25 mouse cellular contexts compared by ENCODE assay signal in the genomic region with DNA sequence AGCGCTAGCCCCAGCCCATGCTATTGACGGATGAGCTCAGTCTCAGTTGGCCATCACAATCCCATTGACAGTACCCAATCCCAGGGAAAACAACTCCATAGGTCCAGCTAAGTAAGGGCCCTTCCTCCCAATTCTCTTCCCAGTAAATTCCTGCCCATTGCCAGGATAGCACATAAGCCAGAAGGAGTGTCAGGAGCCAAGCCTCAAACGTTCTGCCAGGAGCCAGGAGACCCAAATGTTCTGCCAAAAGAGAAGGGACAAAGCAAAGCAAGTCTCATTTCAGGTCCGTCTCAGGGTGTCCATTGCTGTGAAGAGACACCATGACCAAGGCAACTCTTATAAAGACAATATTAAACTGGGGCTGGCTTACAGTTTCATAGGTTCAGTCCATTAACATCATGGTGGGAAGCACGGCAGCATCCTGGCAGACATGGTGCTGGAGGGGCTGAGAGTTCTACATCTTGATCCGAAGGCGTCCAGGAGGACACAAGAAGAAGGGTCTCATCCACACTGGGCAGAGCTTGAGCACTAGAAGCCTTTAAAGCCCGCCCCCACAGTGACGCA. TPM values are rescaled to one million over a fixed set of nuclear protein-coding genes. Genes with fewer than 3 reads are reported as not detected.
"Had no signal": no experiment of that assay in that cellular context is flagged by ENCODE, and none has a peak within 500 bp of the region (broad histone marks: within the 10 kb centered on the region; RNA-seq: fewer than 3 reads in every experiment).

No protein-coding gene starts in this region.

- H3K4me3 ChIP-seq: kidney, embryonic 15.5 days; left cerebral cortex, adult 2 months; limb, embryonic 12.5 days; limb, embryonic 15.5 days; midbrain, embryonic 12.5 days; midbrain, embryonic 15.5 days; neural tube, embryonic 12.5 days; neural tube, embryonic 15.5 days had no signal

- H3K4me2 ChIP-seq: kidney, embryonic 15.5 days; limb, embryonic 12.5 days; limb, embryonic 15.5 days; liver, embryonic 11.5 days; lung, embryonic 14.5 days; midbrain, embryonic 12.5 days; midbrain, embryonic 15.5 days; neural tube, embryonic 12.5 days; neural tube, embryonic 15.5 days had no signal

- DNase-seq: kidney, postnatal 14 days; kidney, postnatal 4 days; layer of hippocampus, postnatal 36 days; liver, postnatal 0 days; lung, embryonic 14.5 days; right cerebral cortex, postnatal 4 days; thymus, adult 2 months; thymus, postnatal 14 days; thymus, postnatal 4 days had no signal

- ATAC-seq: liver, postnatal 0 days; lung, postnatal 0 days had no signal

- H3K27me3 ChIP-seq: kidney, embryonic 15.5 days; limb, embryonic 12.5 days; limb, embryonic 15.5 days; midbrain, embryonic 12.5 days; midbrain, embryonic 15.5 days; neural tube, embryonic 12.5 days; neural tube, embryonic 15.5 days had no signal

- H3K9ac ChIP-seq: kidney, embryonic 15.5 days; limb, embryonic 12.5 days; limb, embryonic 15.5 days; liver, embryonic 14.5 days; liver, postnatal 0 days; lung, embryonic 14.5 days; midbrain, embryonic 12.5 days; midbrain, embryonic 15.5 days; neural tube, embryonic 12.5 days; neural tube, embryonic 15.5 days had no signal

- H3K9me3 ChIP-seq: limb, embryonic 15.5 days; midbrain, embryonic 15.5 days; neural tube, embryonic 15.5 days had no signal

- H3K27ac ChIP-seq: kidney, embryonic 15.5 days; limb, embryonic 15.5 days; liver, embryonic 14.5 days; macrophage; midbrain, embryonic 15.5 days; neural tube, embryonic 12.5 days; stomach, postnatal 0 days had no signal

- H3K36me3 ChIP-seq: midbrain, embryonic 15.5 days; neural tube, embryonic 15.5 days had no signal

RNA-seq across cellular contexts. Expression of a gene that starts 57.5 kb away (rescaled TPM):
- total RNA-seq: left cerebral cortex, adult 2 months; left cerebral cortex, postnatal 36 days; megakaryocyte, adult 5-6 weeks had no signal
- polyA plus RNA-seq: limb, embryonic 15.5 days; liver, postnatal 0 days; macrophage; midbrain, embryonic 15.5 days; neural tube, embryonic 12.5 days; neural tube, embryonic 15.5 days; stomach, embryonic 14.5 days had no signal
